ENCODE assay signal across 17 mouse cellular contexts in the genomic region with DNA sequence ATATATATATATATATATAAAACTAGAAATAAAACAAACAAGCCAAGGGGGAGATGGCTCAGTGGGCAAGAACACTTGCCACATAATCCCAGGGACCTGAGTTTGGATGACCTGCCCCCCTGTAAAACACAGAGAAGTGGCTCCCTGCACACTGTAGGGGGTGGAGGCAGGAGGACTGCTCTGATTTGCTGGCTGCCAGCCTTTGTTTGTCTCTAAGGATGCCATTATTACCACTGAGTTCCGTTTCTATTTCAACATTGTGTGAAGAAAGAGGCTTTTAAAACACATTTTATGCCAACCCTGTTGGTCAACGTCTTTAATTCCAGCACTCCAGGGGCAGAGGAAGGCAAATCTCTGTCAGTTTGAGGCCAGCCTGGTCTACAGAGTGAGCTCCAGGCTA.
A peak's percentile ranks its signal among the peaks of the same experiment; 100 is the strongest.
DNase-seq lines count a peak whose midpoint lies in the region; ATAC-seq and TF ChIP-seq lines count a peak whose summit lies in the region.
"Had no signal": no experiment of that assay in that cellular context is flagged by ENCODE, and none has a peak within 500 bp of the region (broad histone marks: within the 10 kb centered on the region; RNA-seq: fewer than 3 reads in every experiment).

No protein-coding gene starts in this region.

- H3K27me3 ChIP-seq in kidney, adult 2 months (replicated peaks; ENCODE audit: control insufficient read depth, insufficient read depth, low read length), result no peaks in the 10 kb centered on the region
- H3K27me3 ChIP-seq: embryonic facial prominence, embryonic 12.5 days; forebrain, embryonic 15.5 days; hindbrain, embryonic 15.5 days had no signal

- ATAC-seq in granulocyte monocyte progenitor cell, adult 5-6 weeks (replicated peaks; ENCODE audit: poor library complexity, severe bottlenecking), result peak; percentile 87
- peak; percentile 61 for ATAC-seq in megakaryocyte progenitor cell, adult 5-6 weeks (replicated peaks; ENCODE audit: poor library complexity)
- ATAC-seq: CD4-positive, CD25-positive, alpha-beta regulatory T cell, adult 4 months; forebrain, embryonic 15.5 days had no signal

- no peaks in the 10 kb centered on the region for H3K4me1 ChIP-seq in kidney, adult 2 months (ENCODE audit: control insufficient read depth, insufficient read depth, low read length)
- no peaks in the 10 kb centered on the region for H3K4me1 ChIP-seq in lung, adult 2 months (ENCODE audit: control insufficient read depth, insufficient read depth, low read length)
- H3K4me1 ChIP-seq: forebrain, embryonic 15.5 days; hindbrain, embryonic 15.5 days had no signal

- TF ChIP-seq CTCF in kidney, adult 2 months (conservative IDR thresholded peaks at IDR 0.05; ENCODE audit: insufficient read depth, insufficient read length, low read depth, low read length), result no peak
- no peak for TF ChIP-seq CTCF in lung, adult 2 months (IDR thresholded peaks at IDR 0.05; ENCODE audit: insufficient read depth, low read length)

- DNase-seq in kidney, adult 2 months, result no peak
- DNase-seq in kidney, postnatal 4 days, result no peak
- DNase-seq in lung, postnatal 10 days, result peak; percentile 25
- no peak for DNase-seq in lung, adult 2 months
- DNase-seq in cerebellum, adult 11-12 months, result no peak
- DNase-seq in left cerebral cortex, adult 18-20 months (ENCODE audit: low spot score in 2 of 2), result no peak
- DNase-seq: adrenal gland, postnatal 25 days; B cell, adult 2 months; cerebellum, adult 9-10 months; cerebellum, postnatal 25 days had no signal

- no peak overlapping the region for H3K4me3 ChIP-seq in kidney, adult 2 months (ENCODE audit: insufficient read depth, low read depth, low read length)
- H3K4me3 ChIP-seq in lung, adult 2 months (replicated peaks; ENCODE audit: extremely low read depth, low read depth, low read length), result no peak overlapping the region
- H3K4me3 ChIP-seq: embryonic facial prominence, embryonic 12.5 days; forebrain, embryonic 15.5 days; hindbrain, embryonic 15.5 days had no signal

- 65% methylated on average over 2 of the region's 2 CpGs for WGBS in kidney, adult 2 months
- WGBS in lung, adult 2 months, result 28% methylated on average over 2 of the region's 2 CpGs

- no peak for TF ChIP-seq POLR2A in kidney, adult 2 months (IDR thresholded peaks at IDR 0.05; ENCODE audit: low read depth, low read length)
- TF ChIP-seq POLR2A in lung, adult 2 months (IDR thresholded peaks at IDR 0.05; ENCODE audit: borderline replicate concordance, extremely low read depth, low read depth, low read length), result no peak

- no peaks in the 10 kb centered on the region for H3K36me3 ChIP-seq in kidney, adult 2 months (ENCODE audit: control insufficient read depth, insufficient read depth, low read length)
- H3K36me3 ChIP-seq: embryonic facial prominence, embryonic 12.5 days; forebrain, embryonic 15.5 days; G1E; hindbrain, embryonic 15.5 days had no signal

- 0 out of 2 replicates have a peak overlapping the region, but pooled peaks have one; percentile 37 for H3K27ac ChIP-seq in kidney, adult 2 months (ENCODE audit: insufficient read depth, low read depth, low read length)
- H3K27ac ChIP-seq: embryonic facial prominence, embryonic 12.5 days; forebrain, embryonic 15.5 days; hindbrain, embryonic 15.5 days had no signal
